Mouse (Mus musculus) layer of hippocampus, adult 2 months (tissue): ENCODE data around the gene Acap2. TPM values are rescaled to one million over a fixed set of nuclear protein-coding genes. Genes with fewer than 3 reads are reported as not detected.

Experiments
- DNase-seq, 2 experiments: peaks; one replicate each; pipeline ENCODE4 v3.0.0; 2022; ENCODE audit warnings: low spot score in 2 of 2
- H3K27ac ChIP-seq: fragments of 200-600 bp; 2 replicates; pipeline ENCODE4 v1.8.1; 2022
- H3K4me3 ChIP-seq: fragments of 200-600 bp; 2 replicates; pipeline ENCODE4 v1.8.1; 2022; ENCODE audit warnings: mild to moderate bottlenecking
- CTCF ChIP-seq: fragments of 200-600 bp; conservative IDR thresholded peaks from 2 replicates; pipeline ENCODE4 v1.8.1; 2022; ENCODE audit warnings: antibody characterized with exemption, mild to moderate bottlenecking, moderate library complexity
- total RNA-seq, 2 experiments: library from RNA; stranded (reverse); gene quantifications; 2 replicates each; pipeline ENCODE4 v1.2.3; 2021

Gene Acap2
- total RNA-seq, 2 experiments from 2014 or later, result 140 to 148 TPM

DNA sequence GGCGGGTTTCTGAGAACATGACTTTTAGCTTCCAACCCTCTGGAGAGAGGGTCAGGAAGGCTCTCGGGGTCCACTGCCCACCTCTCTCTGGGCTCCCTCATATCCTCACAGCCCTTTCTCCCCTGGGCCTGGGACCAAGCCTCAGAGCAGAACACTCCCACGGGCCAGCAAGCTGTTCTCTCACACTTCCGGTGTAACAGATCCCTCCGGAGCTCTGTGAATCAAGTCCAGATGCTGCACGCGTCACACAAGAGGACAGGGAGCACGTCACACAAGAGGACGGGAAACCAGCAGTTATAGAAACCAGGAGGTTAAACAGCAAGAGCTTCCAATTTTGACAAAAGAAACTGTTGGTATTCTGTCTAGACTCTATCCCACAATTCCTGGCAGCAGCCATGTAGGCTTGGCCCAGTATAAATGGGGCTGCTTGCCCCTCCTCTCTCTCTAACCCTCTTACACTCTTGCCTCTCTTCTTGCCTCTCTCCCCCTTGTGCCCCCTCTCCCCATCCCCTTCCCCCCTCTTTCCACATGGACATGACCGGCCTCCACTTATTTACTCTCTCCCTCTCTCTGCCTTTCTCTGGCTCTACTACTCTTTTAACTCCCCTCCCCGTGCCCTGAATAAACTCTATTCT, 139.7 kb downstream of the Acap2 start:
- Histone ChIP-seq H3K27ac (no peak overlapping the region), H3K4me3 (no peak overlapping the region)
- no peak for DNase-seq
- no peak for TF ChIP-seq CTCF

DNA sequence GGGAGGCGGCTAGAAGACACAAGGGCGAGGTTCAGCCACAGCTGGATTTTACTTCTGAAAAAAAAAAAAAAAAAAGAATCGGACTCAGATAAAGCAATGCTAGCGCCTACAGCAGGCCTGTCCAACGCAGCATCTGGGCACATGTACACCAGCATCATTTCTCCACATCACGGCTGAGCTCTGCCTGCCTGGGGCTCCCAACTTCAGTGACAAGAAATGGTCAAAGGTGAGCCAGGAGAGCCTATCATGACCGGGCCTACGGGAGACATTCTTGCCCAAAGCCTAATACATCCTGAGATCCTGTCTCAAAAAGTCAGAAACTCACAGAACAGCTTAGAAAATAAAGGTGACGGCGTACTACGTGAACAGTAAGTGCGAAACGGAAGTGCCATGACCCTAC, 140.3 kb downstream of the Acap2 start:
- DNase-seq, result no peak
- TF ChIP-seq CTCF, result no peak
- H3K4me3 ChIP-seq, result no peak overlapping the region

DNA sequence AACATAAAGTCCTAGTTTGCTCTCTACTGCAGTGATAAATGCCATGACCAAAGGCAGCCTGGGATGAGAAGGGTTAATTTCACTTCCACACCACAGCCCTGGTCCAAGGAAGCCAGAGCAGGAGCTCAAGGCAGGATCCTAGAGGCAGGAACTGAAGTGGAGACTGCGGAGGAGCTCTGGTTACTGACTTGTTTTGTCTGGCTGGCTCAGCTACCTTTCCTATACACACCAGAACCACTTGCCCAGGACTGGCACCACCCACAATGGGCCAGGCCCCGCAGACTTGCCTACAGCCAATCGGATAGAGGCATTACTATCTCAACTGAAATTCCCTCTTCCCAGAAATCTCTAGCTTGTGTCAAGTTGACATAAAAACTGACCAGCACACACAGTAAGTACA, 140.8 kb downstream of the Acap2 start:
- no peak for TF ChIP-seq CTCF
- Histone ChIP-seq H3K4me3 (no peak overlapping the region), H3K27ac (no peak overlapping the region)
- no peak for DNase-seq

More for the DNA sequence above, 140.3 kb downstream of the Acap2 start:
- no peak overlapping the region for H3K27ac ChIP-seq

DNA sequence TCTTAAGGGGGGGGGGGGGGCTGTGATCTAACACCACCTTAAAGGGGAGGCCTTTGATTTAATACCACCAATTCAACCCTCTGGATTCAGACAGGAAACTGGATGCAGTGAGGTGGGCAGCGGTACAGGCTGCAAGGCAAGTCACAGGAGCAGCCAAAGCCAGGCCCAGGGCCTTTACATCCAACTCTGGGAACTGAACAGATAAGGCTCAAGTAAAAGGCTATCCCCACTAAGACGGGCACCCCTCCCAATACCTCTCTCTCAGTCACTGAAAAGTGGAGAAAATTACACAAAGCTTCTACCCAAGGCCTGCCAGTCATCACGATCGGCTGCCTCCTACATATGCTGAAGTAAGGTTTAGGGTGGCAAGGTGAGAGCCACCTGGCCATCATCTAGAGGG, 141.3 kb downstream of the Acap2 start:
- no peak overlapping the region for H3K27ac ChIP-seq
- H3K4me3 ChIP-seq, result no peak overlapping the region
- no peak for DNase-seq
- no peak for TF ChIP-seq CTCF

GRCm38 (mm10) chr16:31052812-31053211, 148.2 kb downstream of the Acap2 start:
- no peak overlapping the region for H3K27ac ChIP-seq
- DNase-seq, result no peak
- H3K4me3 ChIP-seq, result no peak overlapping the region
- TF ChIP-seq CTCF, result no peak

GRCm38 (mm10) chr16:31052177-31052726, 148.8 kb downstream of the Acap2 start:
- TF ChIP-seq CTCF, result no peak
- no peak overlapping the region for H3K27ac ChIP-seq
- DNase-seq, result no peak
- no peak overlapping the region for H3K4me3 ChIP-seq

GRCm38 (mm10) chr16:31050701-31051100, 150.3 kb downstream of the Acap2 start:
- no peak for TF ChIP-seq CTCF
- Histone ChIP-seq H3K27ac (no peak overlapping the region), H3K4me3 (no peak overlapping the region)
- no peak for DNase-seq

GRCm38 (mm10) chr16:31048194-31048593, 152.9 kb downstream of the Acap2 start:
- no peak for TF ChIP-seq CTCF
- DNase-seq, result no peak

DNA sequence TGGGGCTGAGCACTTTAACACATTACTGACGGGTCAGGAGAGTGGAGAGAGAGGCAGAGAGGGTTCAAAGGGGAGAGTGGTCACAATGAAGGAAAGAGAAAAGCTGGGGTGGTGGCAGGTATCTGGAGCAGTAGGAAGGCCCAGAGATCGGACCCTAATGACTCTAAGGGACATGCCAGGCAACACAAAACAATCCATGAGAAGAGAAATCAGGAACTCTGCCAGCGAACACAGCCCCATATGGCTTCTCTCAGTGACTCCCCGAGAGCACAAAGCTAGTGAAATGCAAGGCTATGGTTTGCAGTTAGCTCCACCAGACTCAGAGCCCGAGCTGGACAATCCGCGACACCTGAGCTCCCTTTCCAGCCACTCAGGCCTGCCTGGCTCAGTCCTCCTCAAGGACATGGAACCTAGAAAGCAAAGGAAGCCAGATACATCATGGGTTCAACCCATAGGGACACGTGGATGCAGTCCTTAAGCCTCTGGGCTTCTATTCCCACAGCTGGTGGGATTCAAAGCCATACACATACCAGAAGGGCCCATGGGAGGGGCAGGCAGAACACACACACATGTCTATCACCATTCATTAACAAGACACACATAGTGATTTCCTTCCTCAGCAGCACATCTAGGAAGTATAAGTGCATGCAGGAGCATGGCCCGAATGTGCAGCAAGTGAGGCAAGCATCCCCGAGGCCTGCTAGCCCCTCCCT, 153.7 kb downstream of the Acap2 start:
- DNase-seq, result peak; percentile 21 to 34

More at GRCm38 (mm10) chr16:31048194-31048593, 152.9 kb downstream of the Acap2 start:
- H3K4me3 ChIP-seq, result no peak overlapping the region
- no peak overlapping the region for H3K27ac ChIP-seq

DNA sequence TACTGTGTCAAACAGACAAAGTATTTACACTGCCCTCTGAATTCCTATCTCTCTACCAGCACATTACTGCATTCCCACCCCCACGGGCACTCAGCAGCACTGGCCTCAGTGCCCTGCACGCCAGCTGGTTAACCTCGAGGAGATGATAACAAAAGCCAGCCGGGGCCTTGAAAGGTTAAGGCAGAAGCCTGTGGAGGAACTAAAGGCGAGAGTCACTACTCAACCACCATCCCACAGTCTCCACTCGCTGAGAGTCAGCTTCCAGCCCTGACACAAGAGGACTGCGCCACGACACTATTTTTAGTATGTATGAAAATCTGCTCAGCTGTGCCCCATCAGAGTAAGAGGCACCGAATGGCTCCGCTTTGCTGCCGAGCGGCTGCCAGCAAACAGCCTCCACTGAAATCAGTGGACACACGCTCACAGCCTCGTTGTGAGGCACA, 154.8 kb downstream of the Acap2 start:
- TF ChIP-seq CTCF, result no peak
- Histone ChIP-seq H3K27ac (peak overlapping the region; percentile 68), H3K4me3 (no peak overlapping the region; the same call in 1 of the 2 replicates)
- DNase-seq, result peak; percentile 29 to 38

More for the DNA sequence above, 153.7 kb downstream of the Acap2 start:
- 0 out of 2 replicates have a peak overlapping the region, but pooled peaks have one; percentile 68 for H3K27ac ChIP-seq
- no peak overlapping the region for H3K4me3 ChIP-seq
- no peak for TF ChIP-seq CTCF

- Histone ChIP-seq H3K4me3 (no peak overlapping the region), H3K27ac (no peak overlapping the region)
- no peak for TF ChIP-seq CTCF
- no peak for DNase-seq
Measured at GRCm38 (mm10) chr16:31045211-31045610, 155.8 kb downstream of the Acap2 start.

DNA sequence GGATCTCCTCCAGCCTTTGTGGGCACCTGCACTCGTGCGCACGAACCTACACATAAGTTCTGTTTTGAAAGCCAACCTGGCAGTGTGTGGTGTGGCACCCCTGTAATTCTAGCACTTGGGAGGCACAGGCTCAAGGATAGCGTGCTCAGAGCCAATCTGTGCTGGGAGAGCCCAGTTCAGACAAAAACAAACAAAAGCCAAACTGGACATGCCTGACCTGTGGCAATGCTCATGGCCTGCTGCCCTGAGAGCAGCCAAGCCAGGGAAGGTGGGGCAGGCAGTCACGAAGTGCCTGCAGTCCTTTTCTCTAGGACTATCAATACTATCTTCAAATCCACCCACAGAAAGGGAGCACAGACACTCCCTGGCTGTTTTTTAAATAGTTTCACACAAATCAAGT, 157.9 kb downstream of the Acap2 start:
- DNase-seq, result no peak
- H3K27ac ChIP-seq, result no peak overlapping the region
- TF ChIP-seq CTCF, result no peak
- H3K4me3 ChIP-seq, result no peak overlapping the region

Other genes starting within 250 kb of the Acap2 start
- 10 to 100 TPM; 18.2 to 19.0 TPM for gene Xxylt1, start 119.8 kb downstream of the Acap2 start, total RNA-seq
- gene Ppp1r2, start 74.0 kb upstream of the Acap2 start, total RNA-seq, result 10 to 100 TPM; 93.3 to 98.1 TPM
- 100 to 1,000 TPM; 107 to 123 TPM for gene Apod, start 113.6 kb upstream of the Acap2 start, total RNA-seq
- 10 to 100 TPM; 92.4 to 95.6 TPM for gene Bdh1, start 221.0 kb upstream of the Acap2 start, total RNA-seq